Mouse (Mus musculus): ENCODE results near the gene Fbrs. TPM values are rescaled to one million over a fixed set of nuclear protein-coding genes. Genes with fewer than 3 reads are reported as not detected.

Fbrs gene
- polyA plus RNA-seq, 1 experiment from 2014 or later, result 10.4 TPM

DNA sequence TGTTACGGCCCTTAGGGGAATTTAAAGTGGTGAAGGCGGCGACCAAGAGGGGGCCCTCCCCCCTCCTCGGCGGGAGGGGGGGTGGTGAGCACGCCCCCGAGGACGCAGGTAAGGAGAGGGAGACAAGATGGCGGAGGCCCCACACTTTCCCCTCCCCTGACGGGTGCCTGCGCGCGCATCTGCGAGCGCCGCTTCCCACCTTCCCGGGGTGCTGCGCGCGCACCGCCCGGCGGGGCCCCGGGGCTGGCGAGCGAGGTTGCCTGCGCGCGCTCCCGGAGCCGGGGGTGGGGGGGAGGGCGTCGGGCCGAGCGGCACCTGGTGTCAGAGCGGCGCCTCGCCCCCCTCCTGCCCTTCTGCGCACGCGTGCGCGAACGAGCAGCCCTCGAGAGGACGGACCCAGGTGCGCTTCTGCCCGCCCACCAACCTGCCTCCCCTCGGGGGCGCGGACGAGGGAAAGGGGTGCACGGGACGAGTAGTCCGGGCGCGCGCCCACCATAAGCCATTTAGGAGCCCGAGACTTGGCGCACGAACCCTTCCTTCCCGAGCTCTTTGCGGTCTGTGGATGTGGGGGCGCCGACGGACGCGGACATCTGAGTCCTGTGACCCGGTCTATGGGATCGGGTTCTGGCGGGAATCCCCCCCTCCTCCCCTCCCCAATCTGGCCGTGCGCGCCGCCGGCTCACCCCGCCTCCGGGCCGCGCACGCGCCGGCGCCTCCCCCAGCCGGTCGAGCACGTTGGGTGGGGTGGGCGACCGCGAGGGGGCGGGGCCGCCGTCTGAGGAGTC is 33.4 kb downstream of the Fbrs start:
- H3K9me3 ChIP-seq (ENCODE audit: control insufficient read depth, low read length), result no peaks in the 10 kb centered on the region
- peak overlapping the region; percentile 85 for H3K4me3 ChIP-seq (ENCODE audit: control insufficient read depth in 1 of 2, insufficient read depth in 1 of 2, low read depth in 1 of 2, low read length in 2 of 2)

DNA sequence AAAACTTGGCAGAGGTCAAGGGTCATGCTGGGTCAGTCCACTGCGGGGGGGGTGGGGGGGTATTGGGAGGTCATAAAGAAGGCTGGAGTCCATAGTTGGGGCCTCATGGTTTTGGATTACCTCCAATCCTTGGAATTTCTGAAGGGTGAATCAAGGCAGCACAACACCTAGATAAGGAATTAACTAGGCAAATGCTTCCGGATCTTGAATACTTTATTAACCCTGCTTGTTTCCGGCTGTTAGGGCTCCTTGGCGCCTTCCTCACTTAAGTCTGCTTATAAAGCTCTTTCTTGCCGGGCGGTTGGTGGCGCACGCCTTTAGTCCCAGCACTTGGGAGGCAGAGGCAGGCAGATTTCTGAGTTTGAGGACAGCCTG is 34.0 kb downstream of the Fbrs start:
- WGBS, result 32% methylated on average over 8 of the region's 8 CpGs
- H3K27me3 ChIP-seq (ENCODE audit: control insufficient read depth, insufficient read depth, low read length), result no peaks in the 10 kb centered on the region
- ATAC-seq (ENCODE audit: insufficient number of reproducible peaks, insufficient read depth, low FRiP score, low read depth), result no peak

More for the DNA sequence above, 33.4 kb downstream of the Fbrs start:
- H3K4me2 ChIP-seq (ENCODE audit: low read length), result peak overlapping the region; percentile 68
- peak overlapping the region; percentile 96 for H3K9ac ChIP-seq (ENCODE audit: low read length)
- no peaks in the 10 kb centered on the region for H3K27me3 ChIP-seq (ENCODE audit: control insufficient read depth, insufficient read depth, low read length)
- under 1% methylated on average over 68 of the region's 93 CpGs for WGBS
- peaks cover 38% of the 10 kb centered on the region for H3K36me3 ChIP-seq (ENCODE audit: control insufficient read depth, insufficient read depth, low read length)
- peak overlapping the region; percentile 99 for H3K27ac ChIP-seq (replicated peaks in 1 of 2; ENCODE audit: control insufficient read depth in 1 of 2, insufficient read depth in 1 of 2, low read depth in 2 of 2, low read length in 2 of 2)
- H3K4me1 ChIP-seq (ENCODE audit: control insufficient read depth in 2 of 2, insufficient read depth in 2 of 2, low read length in 2 of 2), result peaks cover 0 to 17% of the 10 kb centered on the region in 2 experiments
- ATAC-seq (ENCODE audit: insufficient number of reproducible peaks, insufficient read depth, low FRiP score, low read depth), result peak; percentile 88

DNA sequence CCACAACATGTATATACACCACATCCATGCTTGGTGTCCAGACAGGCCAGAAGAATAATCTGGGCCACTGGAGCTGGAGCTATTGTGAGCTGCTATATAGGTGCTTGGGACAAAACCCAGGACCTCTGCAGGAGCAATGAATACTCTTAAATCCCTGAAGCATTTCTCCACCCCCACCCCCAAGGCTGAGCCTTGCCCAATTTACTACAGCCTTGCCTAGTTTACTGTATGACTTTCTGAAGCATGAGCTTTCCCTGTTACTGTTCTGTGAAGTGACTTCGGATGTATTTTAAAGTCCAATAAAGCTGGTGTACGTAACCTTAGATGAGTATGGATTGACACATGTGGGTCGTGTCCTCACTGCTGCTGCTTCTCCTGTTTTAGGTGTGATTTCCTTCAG is 34.8 kb downstream of the Fbrs start:
- WGBS, result 76% methylated on average over 3 of the region's 3 CpGs
- no peaks in the 10 kb centered on the region for H3K27me3 ChIP-seq (ENCODE audit: control insufficient read depth, insufficient read depth, low read length)
- H3K36me3 ChIP-seq (ENCODE audit: control insufficient read depth, insufficient read depth, low read length), result peaks cover 52% of the 10 kb centered on the region
- H3K27ac ChIP-seq (replicated peaks in 1 of 2; ENCODE audit: control insufficient read depth in 1 of 2, insufficient read depth in 1 of 2, low read depth in 2 of 2, low read length in 2 of 2), result peak overlapping the region; percentile 19 to 99; a peak in 3 of 4 replicates
- peak overlapping the region; percentile 48 for H3K9ac ChIP-seq (ENCODE audit: low read length)
- H3K4me3 ChIP-seq (ENCODE audit: control insufficient read depth in 1 of 2, insufficient read depth in 1 of 2, low read depth in 1 of 2, low read length in 2 of 2), result peak overlapping the region in 1 of 2 experiments; percentile 85; a peak in 1 of 4 replicates
- peak overlapping the region; percentile 68 for H3K4me2 ChIP-seq (ENCODE audit: low read length)
- ATAC-seq (ENCODE audit: insufficient number of reproducible peaks, insufficient read depth, low FRiP score, low read depth), result no peak
- H3K4me1 ChIP-seq (ENCODE audit: control insufficient read depth in 2 of 2, insufficient read depth in 2 of 2, low read length in 2 of 2), result peaks cover 0 to 17% of the 10 kb centered on the region in 2 experiments
- no peaks in the 10 kb centered on the region for H3K9me3 ChIP-seq (ENCODE audit: control insufficient read depth, low read length)

More for the DNA sequence above, 34.0 kb downstream of the Fbrs start:
- Histone ChIP-seq H3K9ac (ENCODE audit: low read length) (peak overlapping the region; percentile 96), H3K9me3 (ENCODE audit: control insufficient read depth, low read length) (no peaks in the 10 kb centered on the region), H3K4me1 (ENCODE audit: control insufficient read depth in 2 of 2, insufficient read depth in 2 of 2, low read length in 2 of 2) (peaks cover 0 to 17% of the 10 kb centered on the region in 2 experiments), H3K36me3 (ENCODE audit: control insufficient read depth, insufficient read depth, low read length) (peaks cover 44% of the 10 kb centered on the region), H3K4me3 (ENCODE audit: control insufficient read depth in 1 of 2, insufficient read depth in 1 of 2, low read depth in 1 of 2, low read length in 2 of 2) (peak overlapping the region; percentile 85), H3K4me2 (ENCODE audit: low read length) (peak overlapping the region; percentile 68), H3K27ac (replicated peaks in 1 of 2; ENCODE audit: control insufficient read depth in 1 of 2, insufficient read depth in 1 of 2, low read depth in 2 of 2, low read length in 2 of 2) (peak overlapping the region in 1 of 2 experiments; percentile 99; a peak in 2 of 4 replicates)

DNA sequence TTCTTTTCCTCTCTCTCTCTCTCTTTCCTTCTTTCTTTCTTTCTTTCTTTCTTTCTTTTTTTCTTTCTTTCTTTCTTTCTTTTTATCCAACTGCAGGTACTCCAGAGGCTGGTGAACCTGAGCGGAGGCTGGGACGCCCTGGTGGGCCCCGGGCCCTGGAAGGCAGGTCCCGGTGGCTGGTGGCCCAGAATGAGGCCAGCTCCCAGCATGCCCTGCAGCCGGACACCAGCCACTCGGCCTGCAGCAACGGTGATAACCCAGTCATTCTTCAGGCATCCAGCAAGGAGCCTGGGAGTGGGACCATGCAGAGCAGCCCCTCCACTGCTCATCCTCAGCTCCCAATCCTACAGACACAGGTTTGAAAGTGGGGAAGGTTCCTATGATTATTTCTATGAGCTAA is 36.8 kb downstream of the Fbrs start:
- ATAC-seq (ENCODE audit: insufficient number of reproducible peaks, insufficient read depth, low FRiP score, low read depth), result no peak
- Histone ChIP-seq H3K4me2 (ENCODE audit: low read length) (no peak overlapping the region), H3K27ac (replicated peaks in 1 of 2; ENCODE audit: control insufficient read depth in 1 of 2, insufficient read depth in 1 of 2, low read depth in 2 of 2, low read length in 2 of 2) (no peak overlapping the region), H3K9me3 (ENCODE audit: control insufficient read depth, low read length) (no peaks in the 10 kb centered on the region), H3K27me3 (ENCODE audit: control insufficient read depth, insufficient read depth, low read length) (no peaks in the 10 kb centered on the region), H3K36me3 (ENCODE audit: control insufficient read depth, insufficient read depth, low read length) (peaks cover 71% of the 10 kb centered on the region), H3K4me1 (ENCODE audit: control insufficient read depth in 2 of 2, insufficient read depth in 2 of 2, low read length in 2 of 2) (peaks cover 0 to 17% of the 10 kb centered on the region in 2 experiments), H3K4me3 (ENCODE audit: control insufficient read depth in 1 of 2, insufficient read depth in 1 of 2, low read depth in 1 of 2, low read length in 2 of 2) (no peak overlapping the region), H3K9ac (ENCODE audit: low read length) (no peak overlapping the region)
- WGBS, result 77% methylated on average over 7 of the region's 7 CpGs

DNA sequence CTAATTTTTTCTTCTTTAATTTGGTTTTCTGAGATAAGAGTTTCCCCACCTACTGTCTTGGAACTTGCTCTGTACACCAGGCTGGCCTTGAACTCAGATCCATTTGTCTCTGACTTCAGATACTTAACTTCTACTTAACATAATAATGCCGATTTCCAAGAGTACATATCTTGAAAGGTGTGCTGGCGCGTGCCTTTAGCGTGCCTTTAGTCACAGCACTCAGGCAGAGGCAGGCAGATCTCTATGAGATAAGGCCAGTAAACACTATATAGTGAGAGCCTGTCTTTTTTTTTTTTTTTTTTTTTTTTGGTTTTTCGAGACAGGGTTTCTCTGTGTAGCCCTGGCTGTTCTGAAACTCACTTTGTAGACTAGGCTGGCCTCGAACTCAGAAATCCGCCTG is 37.3 kb downstream of the Fbrs start:
- H3K4me2 ChIP-seq (ENCODE audit: low read length), result no peak overlapping the region
- peaks cover 0 to 13% of the 10 kb centered on the region in 2 experiments for H3K4me1 ChIP-seq (ENCODE audit: control insufficient read depth in 2 of 2, insufficient read depth in 2 of 2, low read length in 2 of 2)
- peaks cover 76% of the 10 kb centered on the region for H3K36me3 ChIP-seq (ENCODE audit: control insufficient read depth, insufficient read depth, low read length)
- no peaks in the 10 kb centered on the region for H3K27me3 ChIP-seq (ENCODE audit: control insufficient read depth, insufficient read depth, low read length)
- ATAC-seq (ENCODE audit: insufficient number of reproducible peaks, insufficient read depth, low FRiP score, low read depth), result no peak
- WGBS, result 92% methylated on average over 6 of the region's 7 CpGs
- no peak overlapping the region for H3K27ac ChIP-seq (replicated peaks in 1 of 2; ENCODE audit: control insufficient read depth in 1 of 2, insufficient read depth in 1 of 2, low read depth in 2 of 2, low read length in 2 of 2)
- no peaks in the 10 kb centered on the region for H3K9me3 ChIP-seq (ENCODE audit: control insufficient read depth, low read length)
- no peak overlapping the region for H3K9ac ChIP-seq (ENCODE audit: low read length)
- no peak overlapping the region for H3K4me3 ChIP-seq (ENCODE audit: control insufficient read depth in 1 of 2, insufficient read depth in 1 of 2, low read depth in 1 of 2, low read length in 2 of 2)

DNA sequence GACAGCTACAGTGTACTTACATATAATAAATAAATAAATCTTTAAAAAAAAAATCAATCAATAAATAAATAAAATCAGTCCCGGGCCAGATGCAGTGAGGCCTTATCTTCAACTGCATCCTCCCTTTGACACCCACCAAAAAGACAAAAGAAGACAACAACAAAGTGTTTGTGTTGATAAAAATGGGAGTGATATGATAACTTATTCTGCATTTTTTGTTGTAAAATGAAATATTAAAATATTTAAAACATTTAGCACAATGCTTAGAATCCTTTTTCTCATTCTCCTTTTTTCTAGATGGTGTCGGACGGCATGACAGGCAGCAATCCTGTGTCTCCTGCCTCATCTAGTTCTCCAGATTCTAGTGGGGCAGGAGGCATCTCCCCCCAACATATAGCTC is 40.3 kb downstream of the Fbrs start, which contains the start of gene Gm42715:
Gene Gm42715, plus strand, starts transcription at position 301 of the 400 bp plus-strand sequence.
- no peaks in the 10 kb centered on the region for H3K27me3 ChIP-seq (ENCODE audit: control insufficient read depth, insufficient read depth, low read length)
- WGBS, result 92% methylated on average over 3 of the region's 3 CpGs
- H3K9me3 ChIP-seq (ENCODE audit: control insufficient read depth, low read length), result no peaks in the 10 kb centered on the region
- H3K36me3 ChIP-seq (ENCODE audit: control insufficient read depth, insufficient read depth, low read length), result peaks cover 98% of the 10 kb centered on the region
- no peaks in the 10 kb centered on the region for H3K4me1 ChIP-seq (ENCODE audit: control insufficient read depth in 2 of 2, insufficient read depth in 2 of 2, low read length in 2 of 2)
- no peak for ATAC-seq (ENCODE audit: insufficient number of reproducible peaks, insufficient read depth, low FRiP score, low read depth)
- no peak within 1 kb of the TSS for H3K4me3 ChIP-seq (ENCODE audit: control insufficient read depth in 1 of 2, insufficient read depth in 1 of 2, low read depth in 1 of 2, low read length in 2 of 2)
- no peak within 1 kb of the TSS for H3K4me2 ChIP-seq (ENCODE audit: low read length)
- no peak within 1 kb of the TSS for H3K9ac ChIP-seq (ENCODE audit: low read length)
- no peak within 1 kb of the TSS for H3K27ac ChIP-seq (replicated peaks in 1 of 2; ENCODE audit: control insufficient read depth in 1 of 2, insufficient read depth in 1 of 2, low read depth in 2 of 2, low read length in 2 of 2)

Data from heart, embryonic 14.5 days (tissue).